In genomic region chr3:154274681-154275080, GRCm38 (mm10) we compare ENCODE assay signal across 24 mouse cellular contexts. TPM values are rescaled to one million over a fixed set of nuclear protein-coding genes. Genes with fewer than 3 reads are reported as not detected.
"Had no signal": no experiment of that assay in that cellular context is flagged by ENCODE, and none has a peak within 500 bp of the region (broad histone marks: within the 10 kb centered on the region; RNA-seq: fewer than 3 reads in every experiment).

No protein-coding gene starts in this region.

- DNase-seq: lung, adult 18-20 months; lung, postnatal 10 days; lung, postnatal 4 days; midbrain, embryonic 14.5 days; retina, postnatal 1 day; right cerebral cortex, adult 18-20 months; right cerebral cortex, postnatal 25 days; right cerebral cortex, postnatal 4 days; spleen, adult 18-20 months; thymus, adult 2 months; thymus, postnatal 25 days; thymus, postnatal 4 days had no signal

- H3K27ac ChIP-seq: lung, embryonic 15.5 days; midbrain, embryonic 10.5 days; midbrain, embryonic 12.5 days; neural tube, embryonic 13.5 days; neural tube, embryonic 15.5 days had no signal

- H3K4me1 ChIP-seq: neural tube, embryonic 13.5 days; neural tube, embryonic 15.5 days had no signal

- H3K9me3 ChIP-seq: lung, embryonic 15.5 days; midbrain, embryonic 10.5 days; midbrain, embryonic 12.5 days; neural tube, embryonic 13.5 days; neural tube, embryonic 15.5 days had no signal

- H3K9ac ChIP-seq: lung, embryonic 15.5 days; midbrain, embryonic 12.5 days; neural tube, embryonic 13.5 days; neural tube, embryonic 15.5 days had no signal

- H3K4me3 ChIP-seq: lung, embryonic 15.5 days; midbrain, embryonic 10.5 days; midbrain, embryonic 12.5 days; myocyte; neural tube, embryonic 13.5 days; neural tube, embryonic 15.5 days had no signal

- H3K36me3 ChIP-seq: lung, embryonic 15.5 days; midbrain, embryonic 10.5 days; midbrain, embryonic 12.5 days; neural tube, embryonic 13.5 days; neural tube, embryonic 15.5 days had no signal

- H3K4me2 ChIP-seq: lung, embryonic 15.5 days; midbrain, embryonic 12.5 days; neural tube, embryonic 13.5 days; neural tube, embryonic 15.5 days had no signal

- H3K27me3 ChIP-seq: neural tube, embryonic 13.5 days had no signal

- ATAC-seq: midbrain, embryonic 16.5 days had no signal

RNA-seq across cellular contexts. Expression of gene Lhx8, which starts 55.8 kb away (rescaled TPM):
- polyA plus RNA-seq: liver, embryonic 16.5 days; myocyte; neural tube, embryonic 13.5 days; small intestine, adult 2 months; stomach, embryonic 14.5 days; stomach, embryonic 16.5 days; urinary bladder, adult 2 months had no signal
